Mouse (Mus musculus) liver, adult (tissue): ENCODE data around the gene Pskh1.

Experiments
- GATA4 ChIP-seq: IDR thresholded peaks from 2 replicates; pipeline ENCODE4 v1.6.1; 2014; ENCODE audit warnings: mild to moderate bottlenecking, low read length; ENCODE audit not compliant: insufficient replicate concordance

Gene Pskh1

DNA sequence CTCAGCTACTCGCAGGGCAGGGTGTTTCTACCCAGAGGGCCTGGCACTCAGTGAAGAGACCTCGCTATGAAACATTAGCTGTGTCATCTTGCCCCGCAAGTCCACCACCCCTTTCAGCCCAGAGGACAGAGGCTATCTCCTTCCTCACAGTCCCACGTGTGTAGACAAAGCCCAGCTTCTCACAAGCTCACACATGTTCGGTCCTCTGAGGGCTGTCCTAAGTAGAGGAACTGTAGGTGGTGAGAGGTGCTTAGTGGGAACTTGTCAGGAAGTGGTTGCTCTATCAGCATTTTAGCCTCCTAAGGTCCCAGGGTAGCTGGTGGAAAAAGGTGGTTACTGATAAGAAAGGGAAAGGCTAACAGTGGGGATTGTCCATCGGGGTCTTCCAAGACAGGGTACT lies 34.9 kb downstream of the Pskh1 start:
- TF ChIP-seq GATA4: no peak

DNA sequence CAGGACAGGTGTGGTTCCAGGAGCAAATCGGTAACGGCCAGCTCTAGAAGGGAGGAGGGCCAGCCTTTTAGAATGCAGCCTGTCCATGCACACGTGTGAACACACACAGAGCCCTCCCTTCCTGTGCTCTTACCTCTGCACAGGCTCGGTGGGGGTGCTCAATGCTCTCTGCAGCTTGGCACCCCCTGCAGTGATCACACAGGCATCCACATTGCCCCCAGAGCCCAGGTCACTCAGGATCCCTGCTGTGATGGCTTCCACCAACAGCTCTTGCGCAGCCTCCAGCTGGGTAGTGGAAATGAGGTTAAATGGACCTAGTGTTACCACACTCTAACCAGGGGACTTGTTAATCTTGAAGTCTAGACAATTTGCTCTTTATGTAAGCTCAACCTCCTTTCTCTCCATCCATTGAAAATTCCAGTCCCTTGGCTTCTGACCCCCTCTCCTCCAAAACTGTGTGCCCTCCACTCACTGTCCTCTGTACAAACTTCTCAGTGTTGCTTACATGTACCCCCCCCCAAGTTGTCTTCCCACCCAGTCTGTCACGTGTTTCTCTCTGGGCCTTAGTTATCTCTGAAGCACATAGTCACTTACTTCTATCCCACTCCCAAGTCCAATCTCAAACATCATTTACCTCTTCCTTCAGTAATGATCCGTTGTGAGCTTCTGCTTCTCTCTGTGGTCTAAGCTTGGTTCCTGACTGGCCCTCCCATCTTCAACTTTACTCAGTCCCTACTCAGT lies 35.8 kb downstream of the Pskh1 start:
- no peak for TF ChIP-seq GATA4

DNA sequence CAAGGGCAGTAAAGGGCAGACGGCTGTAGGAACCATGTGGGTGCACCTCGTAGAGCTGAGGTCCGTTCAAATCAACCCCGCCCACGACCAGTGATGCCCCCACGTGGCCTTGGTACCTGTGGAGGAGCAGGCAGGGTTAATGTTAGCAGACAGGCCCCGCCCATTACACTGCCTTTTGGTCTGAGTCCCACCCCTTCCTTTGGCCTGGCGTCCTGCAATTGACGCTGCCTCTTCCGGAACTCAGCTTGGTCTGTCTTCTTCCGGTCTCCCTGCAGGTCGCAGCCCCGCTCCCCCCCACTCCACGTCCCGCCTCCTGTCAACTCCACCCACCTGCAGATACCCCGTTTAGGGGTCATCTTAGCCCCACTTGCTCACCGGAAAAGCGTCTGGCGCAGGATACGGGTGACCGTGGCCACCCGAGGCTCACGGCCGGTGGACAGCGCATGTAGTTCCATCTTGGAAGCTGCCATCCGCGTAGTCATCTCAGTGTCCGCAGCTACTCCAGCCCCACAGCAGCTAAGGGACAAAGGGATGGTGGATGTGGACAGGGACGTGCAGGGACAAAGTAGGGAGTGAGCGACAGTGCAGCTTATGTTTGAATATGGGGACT lies 36.7 kb downstream of the Pskh1 start:
- peak; percentile 68; the same call in 1 of the 2 replicates for TF ChIP-seq GATA4

DNA sequence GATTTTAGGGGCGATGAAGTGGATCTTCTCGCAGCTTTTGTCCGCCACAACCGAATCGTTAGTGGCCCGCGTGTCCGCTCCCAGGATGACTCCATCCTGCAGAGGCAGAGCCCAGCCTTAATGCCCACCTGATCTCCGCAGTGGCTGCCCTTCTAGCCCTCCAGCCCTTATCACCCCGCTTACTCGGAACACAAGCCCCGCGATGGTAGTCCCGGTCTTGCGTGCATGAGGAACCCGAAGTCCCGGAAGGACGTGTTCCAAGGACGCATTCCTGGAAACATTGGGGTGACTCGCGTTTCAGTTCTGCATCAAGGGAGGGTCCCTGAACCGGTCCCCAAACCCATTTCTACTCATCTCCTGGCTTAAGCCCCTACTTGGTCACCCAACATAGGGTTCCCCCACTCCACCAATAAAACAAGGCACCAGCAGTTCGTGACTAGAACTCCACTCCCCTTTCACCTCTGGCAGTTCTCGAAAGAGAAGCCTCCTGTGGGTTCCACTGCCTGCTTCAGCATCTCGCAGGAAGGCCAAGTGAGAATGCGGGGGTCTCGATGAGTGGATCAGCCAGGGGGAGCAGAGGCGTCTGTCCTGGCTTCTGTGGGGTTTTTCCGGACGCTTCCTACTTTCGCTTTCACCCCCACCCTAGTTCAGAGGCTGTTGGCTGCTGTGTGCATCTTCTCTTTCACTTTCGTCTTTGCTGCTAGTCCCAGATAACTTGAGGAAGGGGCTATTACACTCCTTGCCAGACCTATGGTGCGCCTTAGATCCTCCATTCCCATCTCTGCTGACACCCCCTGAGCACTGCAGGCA lies 37.5 kb downstream of the Pskh1 start:
- no peak for TF ChIP-seq GATA4

DNA sequence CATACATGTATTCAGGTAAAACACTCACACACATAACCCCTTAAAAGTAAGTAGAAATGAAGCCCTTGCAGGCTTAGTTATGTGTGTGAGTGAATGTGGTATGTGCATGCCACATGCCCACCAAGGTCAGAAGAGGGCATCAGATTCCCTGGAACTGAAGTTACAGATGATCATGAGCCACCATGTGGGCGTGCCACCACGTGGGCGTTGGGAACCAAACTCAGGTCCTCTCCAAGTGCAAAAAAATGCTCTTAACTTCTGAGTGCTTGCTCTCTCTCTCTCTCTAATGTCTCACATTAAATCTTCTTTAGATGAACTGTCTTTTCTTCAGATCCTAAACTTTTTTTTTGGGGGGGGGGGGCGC lies 38.0 kb downstream of the Pskh1 start, which contains the start of gene Psmb10:
Gene Psmb10 (minus strand): TSS at position 139 of the 364 bp plus-strand sequence.
- no peak for TF ChIP-seq GATA4

DNA sequence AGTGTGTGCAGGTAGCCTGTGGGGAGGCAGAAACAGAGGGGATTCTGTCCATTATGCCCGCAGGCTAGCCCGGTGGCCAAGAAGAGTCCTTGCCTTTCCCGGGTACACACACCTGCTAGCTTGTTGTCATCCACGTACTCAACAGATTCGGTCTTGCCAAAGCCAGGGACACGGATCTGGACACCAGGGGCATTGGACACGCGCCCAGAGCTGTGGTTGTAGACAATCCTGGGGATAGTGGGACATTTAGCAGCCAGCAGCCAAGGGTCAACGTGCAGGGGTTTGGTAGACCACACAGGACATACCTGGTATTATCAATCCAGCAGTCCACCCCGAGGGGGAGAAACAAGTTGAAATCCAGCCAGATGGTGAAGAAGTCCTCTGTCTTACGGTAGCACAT lies 41.8 kb downstream of the Pskh1 start:
- TF ChIP-seq GATA4: no peak

DNA sequence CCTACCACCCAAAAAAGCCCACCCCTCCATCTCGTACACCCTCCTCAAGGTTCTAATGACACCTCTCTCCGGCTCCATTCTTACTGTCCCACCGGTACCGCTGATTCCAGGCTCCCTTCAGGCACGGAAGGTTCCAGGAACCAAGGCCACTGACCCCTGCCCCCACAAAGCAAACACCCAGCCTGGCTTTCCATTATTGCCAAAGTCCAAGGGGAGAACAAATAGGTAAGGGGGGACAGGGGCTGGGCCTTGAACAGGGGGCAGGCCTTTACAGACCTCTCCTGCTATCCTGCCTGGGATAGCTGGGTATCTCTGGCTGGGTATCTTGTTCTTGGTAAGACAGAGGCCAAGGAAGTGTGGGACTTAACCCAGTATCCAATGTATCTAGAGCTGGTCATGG lies 42.3 kb downstream of the Pskh1 start:
- TF ChIP-seq GATA4: no peak

DNA sequence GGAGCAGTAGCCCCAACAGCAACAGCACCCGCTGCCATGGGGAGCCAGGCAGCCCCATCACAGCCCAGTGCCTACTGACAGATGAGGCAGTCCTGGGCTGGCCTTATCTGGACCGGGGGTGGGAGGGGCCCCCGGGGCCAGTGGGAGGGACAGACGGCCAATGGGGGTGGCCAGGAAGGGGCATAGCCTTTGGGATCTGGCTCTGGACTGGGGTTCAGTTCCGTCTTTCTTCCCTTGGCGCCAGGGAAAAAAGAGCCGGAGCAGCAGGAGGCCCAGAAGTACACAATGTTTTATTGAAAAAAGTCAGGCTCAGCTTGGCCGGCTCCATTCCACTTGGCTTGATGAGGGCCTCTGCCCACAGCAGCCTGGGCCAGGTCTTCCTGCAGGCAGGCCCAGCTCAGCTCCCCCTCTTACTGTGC lies 43.1 kb downstream of the Pskh1 start, which contains the start of gene Lcat:
Gene Lcat (minus strand): TSS at position 62 of the 419 bp plus-strand sequence.
- peak; percentile 78; the same call in 1 of the 2 replicates for TF ChIP-seq GATA4

DNA sequence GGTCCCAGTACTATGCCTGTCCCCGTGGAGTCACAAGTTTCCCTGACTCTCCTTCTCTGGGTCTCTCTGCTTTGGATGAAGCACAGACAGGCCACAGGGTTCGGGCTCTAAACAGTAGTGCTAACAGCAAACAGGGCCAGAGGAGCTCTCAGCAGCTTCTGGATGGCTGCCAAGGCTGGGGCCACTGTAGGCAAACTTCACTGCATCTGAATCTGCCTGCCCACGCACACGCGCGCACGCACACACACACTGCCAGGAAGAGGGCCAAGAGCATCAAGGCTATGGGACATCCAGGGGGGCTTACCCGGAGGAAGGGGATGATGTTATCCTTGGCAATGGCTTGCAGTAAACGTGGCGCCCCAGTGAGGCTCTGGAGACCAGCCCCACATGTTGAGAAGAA lies 49.1 kb downstream of the Pskh1 start:
- no peak for TF ChIP-seq GATA4

DNA sequence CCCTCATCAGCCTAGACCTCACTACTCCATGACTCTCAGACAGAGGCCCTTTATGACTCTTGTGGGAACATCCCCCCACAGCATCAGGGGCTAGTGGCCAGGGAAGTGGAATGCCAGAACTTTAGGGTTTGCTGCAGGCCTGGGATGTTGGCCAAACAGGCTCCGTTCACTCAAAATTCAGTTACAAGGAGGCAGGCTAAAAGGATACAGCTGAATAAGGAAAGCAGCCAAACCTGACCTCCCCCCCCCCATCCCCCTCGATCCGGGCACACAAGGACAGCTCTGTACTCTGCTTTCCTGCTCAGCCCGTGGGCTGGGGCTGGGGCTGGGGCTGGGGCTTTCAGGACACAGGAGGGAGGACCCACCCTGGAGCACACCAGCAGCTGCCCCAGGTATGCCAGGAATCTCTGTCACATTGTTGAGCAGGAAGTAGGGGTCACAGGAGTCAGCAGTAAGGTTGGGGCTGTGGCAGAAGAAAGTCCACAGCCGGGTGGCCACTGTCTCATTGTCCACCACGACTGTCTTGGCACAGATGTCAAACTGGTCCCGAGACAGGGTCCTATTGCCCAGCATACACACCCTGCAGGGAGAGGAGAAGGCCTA lies 50.9 kb downstream of the Pskh1 start:
- TF ChIP-seq GATA4: no peak

DNA sequence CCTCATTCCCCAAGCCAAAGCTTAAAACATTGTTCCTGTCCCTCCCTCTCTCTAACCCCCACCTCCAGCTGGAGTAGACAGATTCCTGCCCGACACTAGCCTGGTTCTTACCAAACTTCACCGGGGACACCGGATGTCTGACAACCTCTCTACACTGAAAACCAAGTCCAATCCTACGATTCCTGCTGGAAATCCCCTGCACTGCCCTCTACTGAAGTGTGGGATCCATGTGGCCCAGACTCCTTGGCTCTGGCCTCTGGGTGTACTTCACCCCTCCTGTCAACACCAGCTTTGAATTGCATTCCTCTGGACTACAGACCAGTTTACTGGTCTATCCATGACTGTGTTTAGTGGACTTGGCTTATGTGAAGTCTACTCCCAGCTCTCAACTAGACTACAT lies 56.3 kb downstream of the Pskh1 start:
- no peak for TF ChIP-seq GATA4

DNA sequence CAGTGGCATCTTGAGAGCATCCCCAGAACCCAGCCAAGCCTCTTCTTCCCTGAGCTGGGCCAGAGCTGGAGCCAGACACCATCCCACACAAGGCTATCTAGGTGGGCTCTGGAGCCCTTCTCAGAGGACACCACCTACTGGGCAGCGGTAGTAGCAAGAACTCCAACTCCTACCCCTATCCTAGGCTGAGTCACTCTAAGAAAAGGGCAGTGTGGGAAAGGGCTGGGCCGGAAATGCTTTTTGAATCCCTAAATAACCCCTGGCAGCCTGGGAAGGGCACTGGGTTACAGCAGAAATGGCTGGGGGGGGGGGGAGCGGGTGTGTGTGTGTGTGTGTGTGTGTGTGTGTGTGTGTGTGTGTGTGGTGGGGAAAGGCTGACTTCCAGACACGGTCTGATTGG lies 57.6 kb downstream of the Pskh1 start:
- TF ChIP-seq GATA4: no peak

DNA sequence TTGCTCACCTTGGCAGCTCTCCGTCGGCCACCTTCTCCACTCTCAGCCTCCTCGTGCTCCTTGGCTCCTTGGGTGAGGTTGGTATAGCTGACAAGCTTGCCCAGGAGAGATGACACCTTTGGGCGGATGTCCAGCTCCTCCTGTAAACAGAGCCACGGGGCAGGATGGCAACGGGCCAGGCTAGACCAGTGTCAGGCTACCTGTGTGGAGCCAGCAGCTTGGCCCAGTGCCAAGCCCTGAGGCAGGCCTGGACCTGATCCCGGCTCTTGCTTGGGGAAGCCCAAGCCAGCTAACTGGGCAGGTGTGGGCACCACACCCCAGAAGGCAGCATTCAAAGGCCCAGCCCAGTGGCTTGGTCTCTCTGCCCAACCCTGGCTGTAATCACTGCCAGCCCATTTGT lies 59.1 kb downstream of the Pskh1 start:
- no peak for TF ChIP-seq GATA4

DNA sequence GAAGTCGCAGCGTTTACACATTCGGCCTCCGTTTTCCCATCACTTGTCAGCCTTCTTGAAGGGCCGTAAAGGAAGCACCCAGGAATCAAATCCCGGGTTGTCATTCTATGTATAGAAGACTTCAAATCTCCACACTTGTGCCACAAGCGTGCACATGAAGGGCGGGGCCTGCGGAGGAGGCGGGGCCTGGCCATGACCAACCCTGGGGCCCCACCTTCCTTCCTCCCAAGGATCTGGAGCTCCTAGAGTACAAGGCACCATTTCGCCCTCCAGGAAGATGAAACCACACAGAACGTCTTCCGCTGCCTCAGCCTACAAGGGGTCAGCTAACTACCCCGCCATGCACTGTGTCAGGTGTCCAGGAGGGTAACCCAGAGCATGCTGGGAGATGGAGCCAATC lies 60.9 kb downstream of the Pskh1 start:
- TF ChIP-seq GATA4: no peak

DNA sequence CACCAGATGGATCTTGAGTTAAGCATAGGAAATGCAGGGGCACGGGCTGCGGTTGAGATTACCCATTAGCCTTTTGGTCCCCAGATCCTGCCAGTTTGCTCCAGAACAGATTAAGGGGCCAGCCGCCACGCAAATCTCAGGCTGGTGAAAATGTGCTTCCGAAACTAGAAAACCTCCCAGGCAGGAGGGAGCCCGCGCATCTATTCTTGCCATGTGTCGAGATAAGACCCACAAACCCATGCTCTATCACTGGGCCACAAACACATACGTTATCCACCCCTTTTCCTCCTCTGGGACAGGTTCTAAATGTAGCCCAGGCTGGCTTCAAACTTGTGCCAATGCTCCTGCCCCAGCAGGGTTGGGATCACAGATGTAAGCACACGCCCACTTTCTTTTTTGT lies 61.3 kb downstream of the Pskh1 start:
- no peak for TF ChIP-seq GATA4

DNA sequence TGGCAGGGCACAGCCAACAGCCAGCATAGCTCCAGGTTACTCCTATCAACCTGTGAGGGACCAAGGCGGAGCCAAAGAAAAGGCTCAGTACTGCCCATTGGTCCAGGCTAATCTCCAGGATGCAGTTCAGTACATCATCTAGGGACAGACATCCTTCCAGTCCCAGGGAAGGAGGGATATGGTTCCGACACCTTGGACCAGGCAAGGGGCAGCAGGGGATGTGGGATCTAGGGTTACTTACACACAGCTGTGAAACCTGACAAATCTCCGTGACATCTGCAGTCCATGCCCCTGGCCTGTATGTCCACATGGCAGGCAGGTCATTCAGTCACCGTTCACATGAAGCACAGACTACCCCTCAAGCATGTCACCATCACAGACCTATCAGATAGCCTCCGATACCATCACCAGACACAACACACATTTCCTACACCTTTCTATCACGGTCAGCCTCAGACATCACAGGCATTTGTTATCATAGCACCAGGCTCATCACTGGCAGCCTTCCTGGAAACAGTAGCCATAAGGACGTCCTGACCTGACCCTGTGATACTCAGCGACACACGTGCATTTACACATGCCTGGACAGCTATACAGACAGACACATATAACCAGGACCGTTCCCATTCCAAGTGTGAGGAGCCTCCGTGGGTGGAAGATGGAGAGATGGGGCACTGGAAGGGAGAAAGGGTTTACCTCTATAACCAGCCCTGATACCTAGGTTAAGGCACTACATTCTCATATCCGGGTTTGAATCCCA lies 64.4 kb downstream of the Pskh1 start:
- TF ChIP-seq GATA4: peak; percentile 43; the same call in 1 of the 2 replicates
